Mouse (Mus musculus) spleen, adult 2 months (tissue): ENCODE data around the gene Gm48552.

Experiments used
- CTCF ChIP-seq: fragments of 200-500 bp; IDR thresholded peaks from 2 replicates; pipeline ENCODE4 v1.5.1; 2011; ENCODE audit warnings: mild to moderate bottlenecking, inconsistent platforms; ENCODE audit not compliant: insufficient read depth, insufficient read length, insufficient replicate concordance; ENCODE audit errors: extremely low read depth
- POLR2A ChIP-seq: fragments of 200-500 bp; IDR thresholded peaks from 2 replicates; pipeline ENCODE4 v1.6.1; 2011; ENCODE audit warnings: low read depth, low read length, inconsistent platforms

DNA sequence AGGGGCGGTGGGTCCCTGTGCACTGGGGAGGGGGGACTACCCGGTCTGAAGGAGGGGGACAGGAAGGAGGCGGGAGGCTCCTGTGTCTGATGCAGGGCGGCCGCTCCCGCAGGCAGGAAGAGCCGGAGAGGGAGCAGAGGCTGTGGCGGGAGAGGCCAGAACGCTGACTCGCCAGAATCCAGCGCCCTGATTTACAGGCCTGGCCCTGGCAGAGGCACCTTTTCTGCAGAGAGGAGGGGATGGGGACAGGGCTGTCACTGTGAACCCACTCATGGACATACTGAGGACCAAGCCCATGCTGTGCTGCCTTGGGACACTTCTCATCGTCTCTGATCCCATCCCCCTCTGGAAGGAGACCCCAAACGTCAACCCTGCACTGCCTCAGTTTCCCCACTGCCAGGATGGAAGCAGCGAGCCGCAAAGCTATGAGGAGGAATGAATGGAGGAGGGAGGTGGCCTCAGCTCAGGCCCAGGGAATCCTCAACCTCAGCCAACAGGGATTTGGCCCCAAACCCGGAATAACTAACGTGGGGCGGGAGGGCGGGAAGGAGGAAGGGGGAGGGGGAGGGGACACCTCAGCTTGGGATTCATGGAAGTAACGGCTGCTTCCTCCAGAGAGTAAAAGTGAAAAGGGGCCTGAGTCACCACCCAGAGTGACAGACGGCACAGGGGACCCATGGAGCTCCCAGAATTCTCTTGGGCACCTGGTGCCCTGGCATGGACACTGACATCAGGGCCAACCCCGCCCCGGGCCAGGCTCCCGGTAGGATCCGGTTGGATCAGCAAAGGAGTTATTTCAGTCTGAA is 35.6 kb downstream of the Gm48552 start:
- TF ChIP-seq CTCF = no peak
- TF ChIP-seq POLR2A = no peak
